In genomic region chr3:95163419-95164255, GRCm38 (mm10) we compare ENCODE assay signal across 9 mouse cellular contexts. TPM values are rescaled to one million over a fixed set of nuclear protein-coding genes. Genes with fewer than 3 reads are reported as not detected.
DNase-seq lines count a peak whose midpoint lies in the region; ATAC-seq and TF ChIP-seq lines count a peak whose summit lies in the region.
"Had no signal": no experiment of that assay in that cellular context is flagged by ENCODE, and none has a peak within 500 bp of the region (broad histone marks: within the 10 kb centered on the region; RNA-seq: fewer than 3 reads in every experiment).

No protein-coding gene starts in this region.

- peak; percentile 68 for DNase-seq in heart, embryonic 10.5 days (ENCODE audit: low spot score)
- no peak for DNase-seq in heart, adult 8-10 months (ENCODE audit: low spot score)
- no peak for DNase-seq in heart, postnatal 0 days (ENCODE audit: low spot score)
- DNase-seq in frontal cortex, postnatal 10 days (ENCODE audit: low spot score in 2 of 2), result no peak
- DNase-seq in B cell, adult 2 months, result no peak
- DNase-seq in urinary bladder, postnatal 10 days (ENCODE audit: low spot score), result no peak
- DNase-seq: thymus, adult 2 months had no signal

- H3K9me3 ChIP-seq in heart, embryonic 10.5 days, result no peaks in the 10 kb centered on the region
- H3K9me3 ChIP-seq in embryonic facial prominence, embryonic 13.5 days, result no peaks in the 10 kb centered on the region; the same call in 1 of the 2 replicates
- no peaks in the 10 kb centered on the region for H3K9me3 ChIP-seq in heart, postnatal 0 days (replicated peaks; ENCODE audit: control insufficient read depth, low read length)
- no peaks in the 10 kb centered on the region for H3K9me3 ChIP-seq in midbrain, embryonic 16.5 days (replicated peaks; ENCODE audit: control insufficient read depth, low read length, poor library complexity, severe bottlenecking)

- peak overlapping the region; percentile 76 for H3K4me2 ChIP-seq in embryonic facial prominence, embryonic 13.5 days
- 0 out of 2 replicates have a peak overlapping the region, but pooled peaks have one; percentile 6 for H3K4me2 ChIP-seq in heart, postnatal 0 days (ENCODE audit: low read depth, low read length)
- peak overlapping the region; percentile 81 for H3K4me2 ChIP-seq in midbrain, embryonic 16.5 days (ENCODE audit: low read length)

- peak overlapping the region; percentile 13; the same call in 1 of the 2 replicates for H3K27ac ChIP-seq in heart, embryonic 10.5 days
- H3K27ac ChIP-seq in embryonic facial prominence, embryonic 13.5 days, result no peak overlapping the region
- no peak overlapping the region for H3K27ac ChIP-seq in heart, postnatal 0 days (ENCODE audit: low read depth)
- H3K27ac ChIP-seq in midbrain, embryonic 16.5 days (ENCODE audit: low read length), result no peak overlapping the region

- no peak overlapping the region for H3K4me3 ChIP-seq in heart, embryonic 10.5 days
- H3K4me3 ChIP-seq in embryonic facial prominence, embryonic 13.5 days, result no peak overlapping the region
- H3K4me3 ChIP-seq in heart, postnatal 0 days (ENCODE audit: low read depth, low read length), result no peak overlapping the region
- no peak overlapping the region for H3K4me3 ChIP-seq in midbrain, embryonic 16.5 days (ENCODE audit: low read depth, low read length)

- 37% methylated on average over 11 of the region's 11 CpGs for WGBS in heart, embryonic 10.5 days
- WGBS in embryonic facial prominence, embryonic 13.5 days, result 57% methylated on average over 11 of the region's 11 CpGs
- WGBS in heart, postnatal 0 days, result 40% methylated on average over 11 of the region's 11 CpGs
- 59% methylated on average over 11 of the region's 11 CpGs for WGBS in midbrain, embryonic 16.5 days

- peak overlapping the region; percentile 44 for H3K9ac ChIP-seq in embryonic facial prominence, embryonic 13.5 days
- no peak overlapping the region for H3K9ac ChIP-seq in heart, postnatal 0 days (replicated peaks; ENCODE audit: low read depth, low read length)
- peak overlapping the region; percentile 75 for H3K9ac ChIP-seq in midbrain, embryonic 16.5 days (ENCODE audit: low read depth, low read length)

- H3K36me3 ChIP-seq in heart, embryonic 10.5 days, result peaks cover 26% of the 10 kb centered on the region
- H3K36me3 ChIP-seq in embryonic facial prominence, embryonic 13.5 days, result peaks cover 45% of the 10 kb centered on the region
- no peaks in the 10 kb centered on the region for H3K36me3 ChIP-seq in heart, postnatal 0 days (replicated peaks; ENCODE audit: control insufficient read depth, insufficient read depth, low read length)
- H3K36me3 ChIP-seq in midbrain, embryonic 16.5 days (ENCODE audit: control insufficient read depth, insufficient read depth, low read length), result peaks cover 25% of the 10 kb centered on the region

- no peak for TF ChIP-seq EP300 in heart, postnatal 0 days (IDR thresholded peaks at IDR 0.05; ENCODE audit: low read depth)

- peaks cover 33% of the 10 kb centered on the region for H3K27me3 ChIP-seq in heart, embryonic 10.5 days (ENCODE audit: insufficient read depth, poor library complexity, severe bottlenecking)
- peaks cover 6% of the 10 kb centered on the region; the same call in 1 of the 2 replicates for H3K27me3 ChIP-seq in embryonic facial prominence, embryonic 13.5 days
- peaks cover 12% of the 10 kb centered on the region; the same call in 1 of the 2 replicates for H3K27me3 ChIP-seq in heart, postnatal 0 days (ENCODE audit: control insufficient read depth, insufficient read depth, low read length)
- H3K27me3 ChIP-seq in midbrain, embryonic 16.5 days (ENCODE audit: control insufficient read depth, insufficient read depth, low read depth, low read length), result peaks cover under 1% of the 10 kb centered on the region; the same call in 1 of the 2 replicates

- ATAC-seq in embryonic facial prominence, embryonic 13.5 days (ENCODE audit: insufficient number of reproducible peaks, insufficient read depth, low FRiP score, low TSS enrichment, low read depth), result no peak
- ATAC-seq in heart, postnatal 0 days (ENCODE audit: insufficient read depth, low read depth), result no peak
- ATAC-seq in midbrain, embryonic 16.5 days, result no peak

- H3K4me1 ChIP-seq in heart, embryonic 10.5 days, result peaks cover 44% of the 10 kb centered on the region
- H3K4me1 ChIP-seq in embryonic facial prominence, embryonic 13.5 days, result peaks cover 32% of the 10 kb centered on the region
- H3K4me1 ChIP-seq in heart, postnatal 0 days (ENCODE audit: control insufficient read depth, insufficient read depth), result peaks cover 38% of the 10 kb centered on the region
- peaks cover 28% of the 10 kb centered on the region for H3K4me1 ChIP-seq in midbrain, embryonic 16.5 days (ENCODE audit: control insufficient read depth, insufficient read depth, low read length)

- no peak for TF ChIP-seq CTCF in heart, postnatal 0 days (IDR thresholded peaks at IDR 0.05; ENCODE audit: low read depth)

RNA-seq across cellular contexts. Expression of gene Sema6c, which starts 3.4 kb away (rescaled TPM):
- 1.9 and 4.1 TPM in 2 replicates for polyA plus RNA-seq in heart, embryonic 10.5 days (2016; fragmentation: Nextera tagmentation; extraction: Ambion mirVana)
- total RNA-seq in heart, adult 8-10 months (2022), result 1 to 10 TPM; 2.6 to 8.1 (median 5.5) TPM
- polyA plus RNA-seq in embryonic facial prominence, embryonic 13.5 days (2015; fragmentation: Nextera tagmentation; extraction: Ambion mirVana), result 9.4 and 10.1 TPM in 2 replicates
- total RNA-seq in heart, postnatal 0 days (2014; rRNA removed; ENCODE audit: low replicate concordance), result 6.8 and 14.8 TPM in 2 replicates
- polyA plus RNA-seq in heart, postnatal 0 days (2015; fragmentation: Nextera tagmentation; extraction: Ambion mirVana), result 1.2 and 1.8 TPM in 2 replicates
- polyA plus RNA-seq in midbrain, embryonic 16.5 days (2015; fragmentation: Nextera tagmentation; extraction: Ambion mirVana), result 18.9 and 20.9 TPM in 2 replicates

RNA-seq across cellular contexts. Expression of gene Tnfaip8l2, which starts 21.5 kb away (rescaled TPM):
- 0.21 and 1.2 TPM in 2 replicates for polyA plus RNA-seq in heart, embryonic 10.5 days (2016; fragmentation: Nextera tagmentation; extraction: Ambion mirVana)
- total RNA-seq in heart, adult 8-10 months (2022), result 1 to 10 TPM in 3 of 4 experiments, under 1 TPM in 1; 0.62 to 1.9 (median 1.5) TPM
- polyA plus RNA-seq in embryonic facial prominence, embryonic 13.5 days (2015; fragmentation: Nextera tagmentation; extraction: Ambion mirVana), result 2.7 and 4.7 TPM in 2 replicates
- 0.27 and 5.4 TPM in 2 replicates for total RNA-seq in heart, postnatal 0 days (2014; rRNA removed; ENCODE audit: low replicate concordance)
- polyA plus RNA-seq in heart, postnatal 0 days (2015; fragmentation: Nextera tagmentation; extraction: Ambion mirVana), result 2.7 and 2.8 TPM in 2 replicates
- polyA plus RNA-seq in midbrain, embryonic 16.5 days (2015; fragmentation: Nextera tagmentation; extraction: Ambion mirVana), result 2.6 and 3.2 TPM in 2 replicates

RNA-seq across cellular contexts. Expression of gene Lysmd1, which starts 29.7 kb away (rescaled TPM):
- 8.7 and 10.1 TPM in 2 replicates for polyA plus RNA-seq in heart, embryonic 10.5 days (2016; fragmentation: Nextera tagmentation; extraction: Ambion mirVana)
- total RNA-seq in heart, adult 8-10 months (2022), result 1 to 10 TPM; 4.8 to 5.4 (median 5.0) TPM
- 17.0 and 19.3 TPM in 2 replicates for polyA plus RNA-seq in embryonic facial prominence, embryonic 13.5 days (2015; fragmentation: Nextera tagmentation; extraction: Ambion mirVana)
- 6.1 and 7.1 TPM in 2 replicates for total RNA-seq in heart, postnatal 0 days (2014; rRNA removed; ENCODE audit: low replicate concordance)
- 8.7 and 10.4 TPM in 2 replicates for polyA plus RNA-seq in heart, postnatal 0 days (2015; fragmentation: Nextera tagmentation; extraction: Ambion mirVana)
- 53.8 and 57.6 TPM in 2 replicates for polyA plus RNA-seq in midbrain, embryonic 16.5 days (2015; fragmentation: Nextera tagmentation; extraction: Ambion mirVana)

RNA-seq across cellular contexts. Expression of gene Scnm1, which starts 29.8 kb away (rescaled TPM):
- polyA plus RNA-seq in heart, embryonic 10.5 days (2016; fragmentation: Nextera tagmentation; extraction: Ambion mirVana), result 55.3 and 60.9 TPM in 2 replicates
- 10 to 100 TPM; 29.0 to 39.4 (median 33.2) TPM for total RNA-seq in heart, adult 8-10 months (2022)
- polyA plus RNA-seq in embryonic facial prominence, embryonic 13.5 days (2015; fragmentation: Nextera tagmentation; extraction: Ambion mirVana), result 75.2 and 81.8 TPM in 2 replicates
- 16.7 and 38.2 TPM in 2 replicates for total RNA-seq in heart, postnatal 0 days (2014; rRNA removed; ENCODE audit: low replicate concordance)
- polyA plus RNA-seq in heart, postnatal 0 days (2015; fragmentation: Nextera tagmentation; extraction: Ambion mirVana), result 57.6 and 57.7 TPM in 2 replicates
- polyA plus RNA-seq in midbrain, embryonic 16.5 days (2015; fragmentation: Nextera tagmentation; extraction: Ambion mirVana), result 79.5 and 79.8 TPM in 2 replicates

RNA-seq across cellular contexts. Expression of gene Tmod4, which starts 39.4 kb away (rescaled TPM):
- 0.70 and 0.90 TPM in 2 replicates for polyA plus RNA-seq in heart, embryonic 10.5 days (2016; fragmentation: Nextera tagmentation; extraction: Ambion mirVana)
- total RNA-seq in heart, adult 8-10 months (2022), result 10 to 100 TPM; 35.7 to 43.4 (median 39.0) TPM
- polyA plus RNA-seq in embryonic facial prominence, embryonic 13.5 days (2015; fragmentation: Nextera tagmentation; extraction: Ambion mirVana), result 0.65 and 0.69 TPM in 2 replicates
- total RNA-seq in heart, postnatal 0 days (2014; rRNA removed; ENCODE audit: low replicate concordance), result 1.2 and 14.3 TPM in 2 replicates
- polyA plus RNA-seq in heart, postnatal 0 days (2015; fragmentation: Nextera tagmentation; extraction: Ambion mirVana), result 2.7 and 2.9 TPM in 2 replicates
- polyA plus RNA-seq in midbrain, embryonic 16.5 days (2015; fragmentation: Nextera tagmentation; extraction: Ambion mirVana), result 1.1 TPM in 2 replicates

Comparison
In these comparisons a context has a peak if more than half of its experiments do, and no peak if none do; other contexts are left out.
1. H3K4me2 ChIP-seq: peak in every context shown above with its lines; median percentile 81 in midbrain, embryonic 16.5 days; 76 in embryonic facial prominence, embryonic 13.5 days; 6 in heart, postnatal 0 days.